Mouse (Mus musculus): ENCODE measurements at regions not wholly inside any gene's neighbourhood (a gene's known extent, or its start where the extent isn't known, plus 50 kb on each side); places are given as distances from the start of the nearest gene placed in this dataset.

- DNase-seq (ENCODE audit: low read depth), result no peak
- no peak for TF ChIP-seq POLR2A (IDR thresholded peaks at IDR 0.05; ENCODE audit: borderline replicate concordance, extremely low read depth, insufficient read depth, insufficient read length, poor library complexity, severe bottlenecking)
- no peak for TF ChIP-seq CTCF (IDR thresholded peaks at IDR 0.05; ENCODE audit: borderline replicate concordance, extremely low read depth, insufficient read depth, insufficient read length)
These were observed 99.1 kb downstream of the Hes1 start for GRCm38 (mm10) chr16:30163303-30163702.

- TF ChIP-seq POLR2A (IDR thresholded peaks at IDR 0.05; ENCODE audit: borderline replicate concordance, extremely low read depth, insufficient read depth, insufficient read length, poor library complexity, severe bottlenecking) (no peak), CTCF (IDR thresholded peaks at IDR 0.05; ENCODE audit: borderline replicate concordance, extremely low read depth, insufficient read depth, insufficient read length) (no peak)
- DNase-seq (ENCODE audit: low read depth), result no peak
These were observed 101.5 kb downstream of the Hes1 start for GRCm38 (mm10) chr16:30165667-30166180.

GRCm38 (mm10) chr16:30171381-30172079 is 95.8 kb downstream of the Cpn2 start:
- peak; percentile 86 for DNase-seq (ENCODE audit: low read depth)
- TF ChIP-seq POLR2A (IDR thresholded peaks at IDR 0.05; ENCODE audit: borderline replicate concordance, extremely low read depth, insufficient read depth, insufficient read length, poor library complexity, severe bottlenecking) (no peak), CTCF (IDR thresholded peaks at IDR 0.05; ENCODE audit: borderline replicate concordance, extremely low read depth, insufficient read depth, insufficient read length) (no peak)

GRCm38 (mm10) chr16:30172136-30172731 is 95.1 kb downstream of the Cpn2 start:
- no peak for TF ChIP-seq POLR2A (IDR thresholded peaks at IDR 0.05; ENCODE audit: borderline replicate concordance, extremely low read depth, insufficient read depth, insufficient read length, poor library complexity, severe bottlenecking)
- TF ChIP-seq CTCF (IDR thresholded peaks at IDR 0.05; ENCODE audit: borderline replicate concordance, extremely low read depth, insufficient read depth, insufficient read length), result no peak
- no peak for DNase-seq (ENCODE audit: low read depth)

GRCm38 (mm10) chr16:30172798-30173202 is 94.5 kb downstream of the Cpn2 start:
- peak; percentile 84 for DNase-seq (ENCODE audit: low read depth)
- TF ChIP-seq POLR2A (IDR thresholded peaks at IDR 0.05; ENCODE audit: borderline replicate concordance, extremely low read depth, insufficient read depth, insufficient read length, poor library complexity, severe bottlenecking), result no peak
- TF ChIP-seq CTCF (IDR thresholded peaks at IDR 0.05; ENCODE audit: borderline replicate concordance, extremely low read depth, insufficient read depth, insufficient read length), result no peak

GRCm38 (mm10) chr16:30173953-30174874 is 93.1 kb downstream of the Cpn2 start:
- peak; percentile 79 for DNase-seq (ENCODE audit: low read depth)
- TF ChIP-seq CTCF (IDR thresholded peaks at IDR 0.05; ENCODE audit: borderline replicate concordance, extremely low read depth, insufficient read depth, insufficient read length) (no peak), POLR2A (IDR thresholded peaks at IDR 0.05; ENCODE audit: borderline replicate concordance, extremely low read depth, insufficient read depth, insufficient read length, poor library complexity, severe bottlenecking) (no peak)

- TF ChIP-seq CTCF (IDR thresholded peaks at IDR 0.05; ENCODE audit: borderline replicate concordance, extremely low read depth, insufficient read depth, insufficient read length), result no peak
- TF ChIP-seq POLR2A (IDR thresholded peaks at IDR 0.05; ENCODE audit: borderline replicate concordance, extremely low read depth, insufficient read depth, insufficient read length, poor library complexity, severe bottlenecking), result no peak
- DNase-seq (ENCODE audit: low read depth), result no peak
These were observed 91.0 kb downstream of the Cpn2 start for GRCm38 (mm10) chr16:30176306-30176705.

- DNase-seq (ENCODE audit: low read depth), result no peak
- no peak for TF ChIP-seq CTCF (IDR thresholded peaks at IDR 0.05; ENCODE audit: borderline replicate concordance, extremely low read depth, insufficient read depth, insufficient read length)
- TF ChIP-seq POLR2A (IDR thresholded peaks at IDR 0.05; ENCODE audit: borderline replicate concordance, extremely low read depth, insufficient read depth, insufficient read length, poor library complexity, severe bottlenecking), result no peak
These were observed 89.5 kb downstream of the Cpn2 start for GRCm38 (mm10) chr16:30177769-30178168.

GRCm38 (mm10) chr16:30178596-30178995 is 88.7 kb downstream of the Cpn2 start:
- TF ChIP-seq CTCF (IDR thresholded peaks at IDR 0.05; ENCODE audit: borderline replicate concordance, extremely low read depth, insufficient read depth, insufficient read length), result no peak
- no peak for TF ChIP-seq POLR2A (IDR thresholded peaks at IDR 0.05; ENCODE audit: borderline replicate concordance, extremely low read depth, insufficient read depth, insufficient read length, poor library complexity, severe bottlenecking)
- peak; percentile 28 for DNase-seq (ENCODE audit: low read depth)

- TF ChIP-seq POLR2A (IDR thresholded peaks at IDR 0.05; ENCODE audit: borderline replicate concordance, extremely low read depth, insufficient read depth, insufficient read length, poor library complexity, severe bottlenecking), result no peak
- TF ChIP-seq CTCF (IDR thresholded peaks at IDR 0.05; ENCODE audit: borderline replicate concordance, extremely low read depth, insufficient read depth, insufficient read length), result no peak
- no peak for DNase-seq (ENCODE audit: low read depth)
These were observed 87.8 kb downstream of the Cpn2 start for GRCm38 (mm10) chr16:30179504-30179976.

GRCm38 (mm10) chr16:30181116-30181515 is 86.2 kb downstream of the Cpn2 start:
- DNase-seq (ENCODE audit: low read depth), result no peak
- TF ChIP-seq POLR2A (IDR thresholded peaks at IDR 0.05; ENCODE audit: borderline replicate concordance, extremely low read depth, insufficient read depth, insufficient read length, poor library complexity, severe bottlenecking) (no peak), CTCF (IDR thresholded peaks at IDR 0.05; ENCODE audit: borderline replicate concordance, extremely low read depth, insufficient read depth, insufficient read length) (no peak)
